Mouse (Mus musculus): ENCODE results near the gene Ttll9.

DNA sequence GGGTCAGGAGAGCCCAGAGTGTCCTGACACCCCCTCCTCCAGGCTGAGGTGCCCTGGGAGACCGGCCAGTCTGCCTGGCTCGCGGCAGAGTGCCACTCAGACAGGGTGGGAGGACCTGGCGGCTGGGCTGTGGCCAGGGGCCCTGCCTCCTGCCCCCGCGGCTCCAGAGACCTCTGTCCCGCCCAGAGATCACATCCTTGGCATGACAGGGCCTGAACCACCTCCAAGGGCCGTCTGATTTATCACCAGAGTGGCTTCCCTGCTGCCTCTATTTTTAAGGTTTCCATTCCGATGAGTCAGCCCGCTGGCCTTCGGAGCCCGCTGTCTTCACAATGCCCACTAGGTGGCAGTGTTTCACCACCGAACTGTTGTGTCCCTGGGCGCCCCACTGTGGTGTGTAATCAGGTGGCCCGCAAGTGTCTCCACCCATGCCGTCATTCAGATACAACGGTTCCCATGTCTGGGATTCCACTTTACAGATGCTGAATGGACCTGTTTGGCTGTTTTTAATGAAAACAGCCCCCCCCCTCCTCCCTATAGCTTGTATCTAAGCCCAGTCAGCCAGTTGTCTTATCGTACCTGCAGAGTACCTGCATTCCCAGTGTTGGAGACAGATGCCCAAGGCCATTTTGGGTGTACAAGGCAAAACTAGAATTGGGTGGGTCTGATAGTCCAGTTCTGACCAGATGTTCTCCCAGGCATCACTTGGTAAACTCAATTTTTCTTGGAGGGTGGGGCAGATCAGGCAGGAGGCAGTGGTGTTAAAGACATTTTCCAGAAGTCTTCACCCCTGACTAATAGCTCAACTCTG, 47.8 kb upstream of the Ttll9 start:
- no peak for TF ChIP-seq POLR2A (IDR thresholded peaks at IDR 0.05; ENCODE audit: borderline replicate concordance, extremely low read depth, low read depth, low read length)
- TF ChIP-seq CTCF (IDR thresholded peaks at IDR 0.05; ENCODE audit: insufficient read depth, low read length), result peak; percentile 82
